Mouse (Mus musculus) liver, embryonic 11.5 days (tissue): ENCODE measurements at regions not wholly inside any gene's neighbourhood (a gene's known extent, or its start where the extent isn't known, plus 50 kb on each side); places are given as distances from the start of the nearest gene placed in this dataset.
A peak's percentile ranks its signal among the peaks of the same experiment; 100 is the strongest.

Experiments used
- ATAC-seq: fragments of 200-750 bp; cut with Nextera tagmentation; replicated peaks from 2 replicates; pipeline ENCODE4 v1.8.0; 2017; ENCODE audit warnings: moderate number of reproducible peaks, mild to moderate bottlenecking, moderate TSS enrichment, moderate library complexity; ENCODE audit not compliant: low FRiP score
- DNase-seq: peaks from one replicate; pipeline ENCODE4 v3.0.0-alpha.2; 2017; ENCODE audit warnings: low spot score
- H3K27ac ChIP-seq: fragments of 300-500 bp; sonication (generic); 2 replicates; pipeline ENCODE4 v1.5.1; 2014; ENCODE audit warnings: mild to moderate bottlenecking, low read depth, low read length, control low read depth
- H3K27me3 ChIP-seq: fragments of 300-500 bp; sonication (generic); replicated peaks from 2 replicates; pipeline ENCODE4 v1.6.1; 2014; ENCODE audit warnings: low read length, mixed read lengths; ENCODE audit not compliant: control insufficient read depth, insufficient read depth
- H3K36me3 ChIP-seq: fragments of 300-500 bp; sonication (generic); 2 replicates; pipeline ENCODE4 v1.6.1; 2014; ENCODE audit warnings: mild to moderate bottlenecking, low read length, moderate library complexity, mixed read lengths; ENCODE audit not compliant: control insufficient read depth, insufficient read depth
- H3K4me1 ChIP-seq: fragments of 300-500 bp; sonication (generic); replicated peaks from 2 replicates; pipeline ENCODE4 v1.6.1; 2014; ENCODE audit warnings: low read length, mixed read lengths; ENCODE audit not compliant: control insufficient read depth, insufficient read depth
- H3K4me2 ChIP-seq: fragments of 300-500 bp; sonication (generic); 2 replicates; pipeline ENCODE4 v1.6.1; 2014; ENCODE audit warnings: mild to moderate bottlenecking, control low read depth, moderate library complexity
- H3K4me3 ChIP-seq: fragments of 300-500 bp; sonication (generic); 2 replicates; pipeline ENCODE4 v1.5.1; 2014; ENCODE audit warnings: low read depth, low read length, control low read depth
- H3K9ac ChIP-seq: fragments of 300-500 bp; sonication (generic); 2 replicates; pipeline ENCODE4 v1.6.1; 2014; ENCODE audit warnings: low read depth, low read length, control low read depth
- H3K9me3 ChIP-seq: fragments of 300-500 bp; sonication (generic); 2 replicates; pipeline ENCODE4 v1.6.1; 2016; ENCODE audit warnings: low read length, inconsistent platforms, mixed read lengths; ENCODE audit not compliant: control insufficient read depth
- WGBS: fragments of 180-500 bp; shearing (Covaris S2); extraction: QIAGEN DNeasy Blood & Tissue Kit; methylation state at CpG from one replicate; pipeline ENCODE4 v1.1.7; 2014; 5-methylcytosine and 5-hydroxymethylcytosine counted together

DNA sequence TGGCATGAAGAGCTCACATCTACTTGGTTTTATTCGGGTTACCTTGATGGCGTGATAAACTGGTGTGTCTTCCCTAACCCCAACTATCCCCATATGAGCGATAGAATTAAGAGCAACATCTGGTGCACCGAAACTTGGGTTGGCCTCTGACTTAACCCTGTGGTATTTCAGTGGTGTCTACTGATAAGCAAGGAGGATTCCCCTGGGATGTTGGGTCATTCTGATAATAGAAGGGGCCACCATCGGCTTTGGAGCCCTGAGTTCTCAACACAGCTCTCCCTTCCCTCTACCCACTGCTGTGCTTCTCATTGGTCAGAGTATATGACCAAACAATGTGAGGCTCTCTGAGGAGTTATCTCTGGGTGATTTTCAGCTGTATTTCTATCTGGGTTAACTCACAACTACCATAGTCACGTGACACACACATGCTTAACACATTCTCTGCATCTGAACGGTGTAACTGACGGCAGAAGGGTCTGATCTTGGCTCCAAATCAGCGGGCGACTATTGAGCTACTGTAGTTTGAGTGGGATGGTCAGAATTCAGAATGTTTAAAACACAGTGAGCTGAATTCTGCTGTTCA, 212.8 kb upstream of the Prox1 start:
- Histone ChIP-seq H3K9me3 (no peaks in the 10 kb centered on the region), H3K27me3 (no peaks in the 10 kb centered on the region; the same call in 1 of the 2 replicates), H3K36me3 (no peaks in the 10 kb centered on the region), H3K4me3 (no peak overlapping the region), H3K4me1 (no peaks in the 10 kb centered on the region), H3K27ac (no peak overlapping the region), H3K9ac (no peak overlapping the region), H3K4me2 (no peak overlapping the region)
- DNase-seq (no peak), ATAC-seq (peak; percentile 66)
- WGBS = 59% methylated on average over 10 of the region's 10 CpGs

DNA sequence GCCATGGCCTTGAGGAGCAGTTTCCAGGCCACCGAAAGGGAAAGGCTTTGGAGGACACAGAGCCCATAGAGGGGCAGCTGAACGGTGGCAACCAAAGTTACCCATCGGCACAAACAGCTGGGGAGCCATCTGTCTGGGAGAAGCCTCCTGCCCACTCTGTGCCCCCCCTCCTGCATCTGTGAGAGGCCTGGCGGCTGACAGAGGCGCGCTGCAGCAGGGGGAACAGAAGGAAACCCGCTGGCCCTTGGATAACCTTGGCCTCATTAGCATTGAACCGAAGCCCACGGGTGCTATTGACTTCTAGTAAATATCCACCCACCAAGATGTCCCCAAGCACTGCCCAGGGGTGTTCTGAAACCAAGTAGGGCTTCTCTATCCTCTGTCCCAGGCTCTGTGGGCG, 209.6 kb upstream of the Prox1 start:
- WGBS = 58% methylated on average over 10 of the region's 10 CpGs
- H3K36me3 ChIP-seq = no peaks in the 10 kb centered on the region
- ATAC-seq = no peak
- no peaks in the 10 kb centered on the region; the same call in 1 of the 2 replicates for H3K27me3 ChIP-seq
- no peak for DNase-seq
- no peak overlapping the region for H3K27ac ChIP-seq
- no peaks in the 10 kb centered on the region for H3K4me1 ChIP-seq
- no peak overlapping the region for H3K4me3 ChIP-seq
- no peak overlapping the region for H3K4me2 ChIP-seq
- no peaks in the 10 kb centered on the region for H3K9me3 ChIP-seq
- no peak overlapping the region for H3K9ac ChIP-seq

GRCm38 (mm10) chr1:190375160-190375880, 204.8 kb upstream of the Prox1 start:
- WGBS = 62% methylated on average over 22 of the region's 22 CpGs
- DNase-seq = no peak

GRCm38 (mm10) chr1:190374270-190374669, 203.8 kb upstream of the Prox1 start:
- no peak overlapping the region for H3K9ac ChIP-seq
- H3K9me3 ChIP-seq = no peaks in the 10 kb centered on the region
- DNase-seq = peak; percentile 44
- H3K36me3 ChIP-seq = no peaks in the 10 kb centered on the region
- H3K4me1 ChIP-seq = no peaks in the 10 kb centered on the region
- WGBS = 56% methylated on average over 3 of the region's 3 CpGs
- no peak overlapping the region for H3K4me2 ChIP-seq
- peak; percentile 34 for ATAC-seq
- H3K27me3 ChIP-seq = no peaks in the 10 kb centered on the region
- no peak overlapping the region for H3K4me3 ChIP-seq
- no peak overlapping the region for H3K27ac ChIP-seq

More at GRCm38 (mm10) chr1:190375160-190375880, 204.8 kb upstream of the Prox1 start:
- Histone ChIP-seq H3K4me2 (no peak overlapping the region), H3K9ac (no peak overlapping the region), H3K4me1 (no peaks in the 10 kb centered on the region), H3K27ac (no peak overlapping the region), H3K27me3 (no peaks in the 10 kb centered on the region; the same call in 1 of the 2 replicates), H3K9me3 (no peaks in the 10 kb centered on the region), H3K36me3 (no peaks in the 10 kb centered on the region), H3K4me3 (no peak overlapping the region)
- no peak for ATAC-seq

- ATAC-seq (no peak), DNase-seq (no peak)
- Histone ChIP-seq H3K4me1 (no peaks in the 10 kb centered on the region), H3K9me3 (no peaks in the 10 kb centered on the region), H3K36me3 (no peaks in the 10 kb centered on the region), H3K27me3 (no peaks in the 10 kb centered on the region), H3K4me3 (no peak overlapping the region), H3K27ac (no peak overlapping the region), H3K4me2 (no peak overlapping the region), H3K9ac (no peak overlapping the region)
- 71% methylated on average over 8 of the region's 8 CpGs for WGBS
Measured at GRCm38 (mm10) chr1:190366631-190367030, 196.1 kb upstream of the Prox1 start.

- no peaks in the 10 kb centered on the region for H3K4me1 ChIP-seq
- WGBS = 87% methylated on average over 11 of the region's 11 CpGs
- H3K4me2 ChIP-seq = no peak overlapping the region
- H3K4me3 ChIP-seq = no peak overlapping the region
- ATAC-seq (no peak), DNase-seq (no peak)
- H3K9ac ChIP-seq = no peak overlapping the region
- H3K27me3 ChIP-seq = no peaks in the 10 kb centered on the region
- H3K27ac ChIP-seq = no peak overlapping the region
- H3K36me3 ChIP-seq = no peaks in the 10 kb centered on the region
- no peaks in the 10 kb centered on the region for H3K9me3 ChIP-seq
Measured at GRCm38 (mm10) chr1:190365126-190365525, 194.6 kb upstream of the Prox1 start.

- Histone ChIP-seq H3K27me3 (no peaks in the 10 kb centered on the region), H3K4me3 (no peak overlapping the region), H3K9ac (no peak overlapping the region), H3K4me2 (no peak overlapping the region), H3K4me1 (no peaks in the 10 kb centered on the region), H3K36me3 (no peaks in the 10 kb centered on the region), H3K9me3 (no peaks in the 10 kb centered on the region), H3K27ac (no peak overlapping the region)
- DNase-seq (no peak), ATAC-seq (no peak)
- 83% methylated on average over 5 of the region's 5 CpGs for WGBS
Measured at GRCm38 (mm10) chr1:190360661-190361060, 190.1 kb upstream of the Prox1 start.

DNA sequence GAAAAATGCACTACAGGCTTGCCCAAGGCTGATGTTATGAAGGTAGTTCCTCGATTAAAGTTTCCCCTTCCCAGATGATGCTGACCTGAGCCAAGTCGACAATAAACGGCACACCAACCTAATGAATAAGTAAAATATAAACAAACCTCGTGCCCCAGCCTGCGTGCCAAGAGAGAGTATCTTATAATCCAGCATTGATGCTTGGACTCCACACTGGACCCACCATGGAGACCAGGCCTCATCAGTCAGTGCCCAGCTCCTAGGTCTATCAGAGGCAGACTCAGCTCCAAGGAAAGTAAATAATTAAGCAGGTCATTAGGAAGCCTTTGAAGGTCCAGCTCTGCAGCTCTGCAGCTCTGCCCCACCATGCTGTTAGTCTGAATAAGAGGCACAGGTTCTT, 187.3 kb upstream of the Prox1 start:
- no peaks in the 10 kb centered on the region for H3K4me1 ChIP-seq
- no peaks in the 10 kb centered on the region for H3K36me3 ChIP-seq
- H3K9ac ChIP-seq = no peak overlapping the region
- H3K9me3 ChIP-seq = no peaks in the 10 kb centered on the region
- WGBS = 70% methylated on average over 5 of the region's 5 CpGs
- no peak for ATAC-seq
- no peak overlapping the region for H3K4me2 ChIP-seq
- DNase-seq = no peak
- no peak overlapping the region for H3K4me3 ChIP-seq
- no peak overlapping the region for H3K27ac ChIP-seq
- no peaks in the 10 kb centered on the region for H3K27me3 ChIP-seq

DNA sequence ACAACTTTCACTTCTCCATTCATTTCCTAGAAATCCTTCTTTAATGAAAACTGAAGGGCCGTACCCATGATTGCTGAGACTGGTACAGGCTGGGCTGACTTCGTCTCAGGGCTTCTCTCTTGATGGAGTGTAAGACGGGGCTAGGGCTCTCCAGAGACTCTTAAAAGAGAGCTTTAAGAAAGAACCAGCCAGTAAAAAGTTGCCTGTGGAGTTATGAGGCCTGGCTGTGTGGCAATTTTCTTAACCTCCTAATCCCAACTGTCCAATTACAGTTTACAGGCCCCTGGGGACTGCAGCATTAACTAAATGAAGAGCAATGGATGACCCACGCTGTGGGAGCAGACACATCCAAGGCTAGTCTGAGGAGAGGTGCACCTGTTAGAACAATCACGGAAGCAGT, 177.1 kb upstream of the Prox1 start:
- H3K36me3 ChIP-seq = no peaks in the 10 kb centered on the region
- no peaks in the 10 kb centered on the region for H3K4me1 ChIP-seq
- DNase-seq (no peak), ATAC-seq (no peak)
- no peak overlapping the region for H3K4me3 ChIP-seq
- H3K9me3 ChIP-seq = no peaks in the 10 kb centered on the region
- no peaks in the 10 kb centered on the region for H3K27me3 ChIP-seq
- H3K9ac ChIP-seq = no peak overlapping the region
- no peak overlapping the region for H3K4me2 ChIP-seq
- H3K27ac ChIP-seq = no peak overlapping the region
- 75% methylated on average over 5 of the region's 5 CpGs for WGBS
